Comparison of ENCODE assay signal across 16 mouse cellular contexts in the genomic region with DNA sequence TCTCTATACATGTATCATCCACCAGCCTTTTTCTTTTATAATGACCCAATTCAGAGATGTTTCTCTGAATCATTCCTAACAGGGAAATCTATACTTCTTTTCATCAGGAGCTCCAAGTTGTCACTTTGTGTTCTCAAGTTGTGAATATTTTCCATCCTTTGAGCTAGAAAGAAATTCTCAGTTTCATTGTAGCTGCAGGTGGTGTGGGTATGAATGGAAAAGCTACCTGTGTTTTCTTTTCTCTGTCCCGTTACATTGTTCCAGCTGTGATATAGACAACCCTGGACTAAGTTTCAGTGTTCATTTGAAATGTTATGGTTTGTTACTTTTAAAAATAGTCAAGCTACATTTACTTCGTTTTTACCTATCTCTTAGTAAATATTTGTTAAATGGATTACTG.
"Had no signal": no experiment of that assay in that cellular context is flagged by ENCODE, and none has a peak within 500 bp of the region (broad histone marks: within the 10 kb centered on the region; RNA-seq: fewer than 3 reads in every experiment).

No protein-coding gene starts in this region.

- H3K4me1 ChIP-seq: neural tube, embryonic 13.5 days; neural tube, embryonic 15.5 days; stomach, embryonic 15.5 days had no signal

- H3K27ac ChIP-seq: neural tube, embryonic 12.5 days; neural tube, embryonic 13.5 days; neural tube, embryonic 15.5 days; stomach, embryonic 15.5 days had no signal

- DNase-seq: retina, postnatal 1 day; right cerebral cortex, adult 18-20 months; right cerebral cortex, postnatal 14 days; right cerebral cortex, postnatal 25 days; right cerebral cortex, postnatal 4 days; spleen, adult 18-20 months; thymus, adult 18-20 months; thymus, adult 2 months; thymus, postnatal 14 days; thymus, postnatal 25 days; thymus, postnatal 36 days; thymus, postnatal 4 days had no signal

- H3K4me3 ChIP-seq: neural tube, embryonic 12.5 days; neural tube, embryonic 13.5 days; neural tube, embryonic 15.5 days; stomach, embryonic 15.5 days had no signal

- H3K9ac ChIP-seq: neural tube, embryonic 12.5 days; neural tube, embryonic 13.5 days; neural tube, embryonic 15.5 days; stomach, embryonic 15.5 days had no signal

- H3K27me3 ChIP-seq: neural tube, embryonic 12.5 days; neural tube, embryonic 13.5 days; neural tube, embryonic 15.5 days; stomach, embryonic 15.5 days had no signal

- H3K4me2 ChIP-seq: neural tube, embryonic 12.5 days; neural tube, embryonic 13.5 days; neural tube, embryonic 15.5 days; stomach, embryonic 15.5 days had no signal

- H3K9me3 ChIP-seq: neural tube, embryonic 12.5 days; neural tube, embryonic 13.5 days; neural tube, embryonic 15.5 days; stomach, embryonic 15.5 days had no signal

- H3K36me3 ChIP-seq: neural tube, embryonic 12.5 days; neural tube, embryonic 13.5 days; neural tube, embryonic 15.5 days; stomach, embryonic 15.5 days had no signal
